Mouse (Mus musculus): ENCODE data around the gene Nab1. TPM values are rescaled to one million over a fixed set of nuclear protein-coding genes. Genes with fewer than 3 reads are reported as not detected.

The Nab1 gene
- total RNA-seq, 1 experiment from 2014 or later, result 207 TPM

DNA sequence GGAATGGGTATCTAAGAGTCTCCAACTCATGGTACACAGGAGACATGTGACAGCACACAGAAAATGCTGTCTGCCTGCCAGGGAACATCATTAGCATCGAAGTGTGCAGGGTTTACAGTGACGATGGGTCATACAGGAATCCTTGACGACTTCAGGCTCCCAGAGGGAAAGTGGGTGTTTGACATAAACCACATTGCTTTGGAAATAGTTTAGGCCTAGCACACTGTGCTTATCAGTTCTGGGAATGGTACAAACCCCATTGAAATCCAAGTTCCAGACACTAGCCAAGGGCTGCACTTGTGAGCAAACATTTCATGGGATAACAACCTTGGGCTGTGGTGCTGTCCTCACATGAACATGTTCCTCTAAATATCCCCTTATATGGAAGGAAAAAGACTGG is 78.3 kb downstream of the Nab1 start:
- no peak for ATAC-seq (replicated peaks; ENCODE audit: insufficient number of reproducible peaks, low FRiP score, low TSS enrichment, poor library complexity, severe bottlenecking)

DNA sequence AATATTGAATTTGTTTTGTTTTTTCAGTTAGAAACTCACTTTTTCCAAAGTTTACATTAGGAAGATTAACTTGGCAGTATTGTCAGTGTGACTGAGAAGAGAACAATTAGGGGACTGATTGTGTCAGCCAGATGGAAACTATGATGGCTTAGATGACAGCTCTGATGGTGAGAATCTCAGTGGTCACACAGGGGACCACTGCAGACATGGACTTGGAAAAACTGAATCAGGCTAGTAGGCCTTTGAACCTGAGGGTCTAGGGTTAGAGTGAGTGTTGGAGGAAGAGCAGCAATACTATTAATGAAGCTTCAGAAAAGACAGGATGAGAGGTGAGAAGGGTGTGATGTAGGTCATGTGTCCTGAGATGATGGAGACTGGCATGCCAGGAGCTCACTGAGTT is 78.9 kb downstream of the Nab1 start:
- ATAC-seq (replicated peaks; ENCODE audit: insufficient number of reproducible peaks, low FRiP score, low TSS enrichment, poor library complexity, severe bottlenecking), result no peak

DNA sequence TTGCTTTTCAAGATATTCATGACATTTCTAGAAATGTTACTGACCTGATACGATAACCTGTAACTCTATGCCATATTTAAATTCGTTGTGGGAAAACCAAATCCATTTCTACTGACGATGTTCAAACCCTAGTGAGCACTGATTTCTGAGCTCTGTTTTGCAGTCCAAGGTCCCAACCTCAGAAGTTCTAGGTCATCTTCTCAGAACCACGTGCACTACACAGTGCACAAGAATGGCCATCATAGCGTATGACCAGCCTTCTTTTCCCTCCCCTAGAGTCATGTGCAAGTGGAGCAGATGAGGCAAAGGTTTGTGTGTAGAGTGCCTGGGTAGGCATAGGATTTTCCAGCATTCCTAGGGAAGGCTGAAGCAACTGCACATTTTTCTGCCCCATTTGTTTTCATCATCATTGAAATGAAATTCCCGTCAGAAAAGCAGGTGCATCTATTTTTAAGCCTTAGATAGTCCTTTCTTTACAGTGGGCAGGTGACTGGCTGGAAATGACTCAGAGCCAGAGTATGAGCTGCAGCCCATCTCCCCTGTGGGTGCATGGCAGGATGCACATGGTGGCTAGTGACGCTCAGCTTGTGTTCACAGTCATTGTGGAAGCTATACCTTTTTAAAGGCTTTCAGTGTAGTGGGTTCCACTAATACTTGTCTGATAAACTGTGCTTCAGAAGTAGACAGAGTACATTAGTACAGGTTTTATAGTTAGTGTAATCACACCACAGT is 81.2 kb downstream of the Nab1 start:
- ATAC-seq (replicated peaks; ENCODE audit: insufficient number of reproducible peaks, low FRiP score, low TSS enrichment, poor library complexity, severe bottlenecking), result no peak

Other genes with a start within 250 kb of the Nab1 start
- gene Nemp2, start 130.0 kb upstream of the Nab1 start, total RNA-seq (2017), result 17.8 to 39.0 TPM (median 23.6 TPM) in 3 replicates
- gene Mfsd6, start 226.8 kb upstream of the Nab1 start, total RNA-seq (2017), result 37.3 to 47.3 TPM (median 46.8 TPM) in 3 replicates

All from monocyte, adult 5-6 weeks (primary cell).